Mouse (Mus musculus) embryonic facial prominence, embryonic 15.5 days (tissue): Measurements from ENCODE around the gene Traf3ip2. TPM values are rescaled to one million over a fixed set of nuclear protein-coding genes. Genes with fewer than 3 reads are reported as not detected.

ENCODE experiments used
- ATAC-seq: fragments of 200-750 bp; cut with Nextera tagmentation; 2 replicates; pipeline ENCODE4 v1.8.0; 2017; ENCODE audit warnings: low read depth, moderate TSS enrichment; ENCODE audit not compliant: insufficient number of reproducible peaks, low FRiP score, low TSS enrichment
- H3K27ac ChIP-seq: fragments of 300-500 bp; sonication (generic); replicated peaks from 2 replicates; pipeline ENCODE4 v1.5.1; 2015; ENCODE audit warnings: mild to moderate bottlenecking, inconsistent platforms
- H3K27me3 ChIP-seq: fragments of 300-500 bp; sonication (generic); 2 replicates; pipeline ENCODE4 v1.6.1; 2015; ENCODE audit warnings: inconsistent platforms
- H3K36me3 ChIP-seq: fragments of 300-500 bp; sonication (generic); 2 replicates; pipeline ENCODE4 v1.6.1; 2015; ENCODE audit warnings: mild to moderate bottlenecking, inconsistent platforms
- H3K4me1 ChIP-seq: fragments of 300-500 bp; sonication (generic); 2 replicates; pipeline ENCODE4 v1.6.1; 2015; ENCODE audit warnings: inconsistent platforms
- H3K4me2 ChIP-seq: fragments of 300-500 bp; sonication (generic); replicated peaks from 2 replicates; pipeline ENCODE4 v1.6.1; 2015; ENCODE audit warnings: mild to moderate bottlenecking, inconsistent platforms
- H3K4me3 ChIP-seq: fragments of 300-500 bp; sonication (generic); replicated peaks from 2 replicates; pipeline ENCODE4 v1.5.1; 2015; ENCODE audit warnings: mild to moderate bottlenecking, inconsistent platforms
- H3K9ac ChIP-seq: fragments of 300-500 bp; sonication (generic); 2 replicates; pipeline ENCODE4 v1.6.1; 2015; ENCODE audit warnings: inconsistent platforms
- H3K9me3 ChIP-seq: fragments of 300-500 bp; sonication (generic); replicated peaks from 2 replicates; pipeline ENCODE4 v1.6.1; 2016; ENCODE audit warnings: inconsistent platforms
- WGBS: fragments of 180-500 bp; shearing (Covaris S2); methylation state at CpG from one replicate; pipeline ENCODE4 v1.1.7; 2015; 5-methylcytosine and 5-hydroxymethylcytosine counted together
- polyA plus RNA-seq: library from polyadenylated mRNA; unstranded; fragments of >200 nt; fragmentation: Nextera tagmentation; extraction: Ambion mirVana; gene quantifications from 2 replicates; pipeline ENCODE4 v1.2.1, GENCODE M21; 2015

Gene Traf3ip2
- polyA plus RNA-seq, 1 experiment from 2014 or later = 22.2 TPM

GRCm38 (mm10) chr10:39600115-39600514 lies 12.6 kb upstream of the Traf3ip2 start:
- Histone ChIP-seq H3K36me3 (no peaks in the 10 kb centered on the region), H3K4me3 (no peak overlapping the region), H3K27me3 (no peaks in the 10 kb centered on the region), H3K4me1 (peaks cover 29% of the 10 kb centered on the region), H3K4me2 (no peak overlapping the region), H3K9ac (no peak overlapping the region), H3K9me3 (peaks cover 5% of the 10 kb centered on the region; the same call in 1 of the 2 replicates), H3K27ac (no peak overlapping the region)
- WGBS = 74% methylated on average over 1 of the region's 1 CpGs
- ATAC-seq = no peak

DNA sequence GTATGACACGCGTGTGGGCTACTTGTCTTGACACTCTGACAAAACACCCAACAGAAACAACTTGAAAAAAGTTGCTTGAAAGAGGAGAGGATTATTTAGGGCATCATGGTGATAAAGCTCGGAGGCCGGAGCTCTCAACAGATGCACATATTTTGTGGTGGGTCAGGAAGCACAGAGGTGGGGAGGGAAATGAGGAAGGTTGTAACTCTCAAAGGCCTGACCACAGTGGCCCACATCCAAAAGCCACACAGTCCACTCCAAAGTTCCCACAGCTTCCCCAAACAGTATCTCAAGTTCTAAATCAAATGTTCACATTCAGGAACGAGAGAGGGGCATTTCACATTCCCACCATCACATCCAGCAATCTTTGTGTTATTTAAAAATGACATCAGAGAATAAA lies 11.7 kb upstream of the Traf3ip2 start:
- H3K27me3 ChIP-seq = no peaks in the 10 kb centered on the region
- WGBS = 78% methylated on average over 5 of the region's 5 CpGs

DNA sequence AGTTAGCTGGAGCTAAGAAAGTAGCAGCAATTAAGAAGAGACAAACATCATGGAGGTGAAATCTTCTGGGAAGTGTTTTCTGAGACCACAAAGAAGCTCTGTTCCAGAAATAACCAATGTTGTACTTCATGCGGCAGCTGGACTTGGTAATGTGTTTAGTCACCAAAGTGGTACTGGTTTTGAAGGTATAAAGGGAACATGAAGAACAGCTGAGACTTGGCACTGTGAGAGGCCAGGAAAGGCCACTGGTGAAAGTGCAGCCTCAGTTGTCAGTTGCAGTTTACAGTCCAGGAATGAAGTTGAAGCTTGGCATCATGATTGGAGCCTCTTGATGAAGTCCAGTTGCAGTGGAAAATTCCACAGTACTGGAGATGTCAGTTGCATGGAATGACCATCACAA lies 6.3 kb upstream of the Traf3ip2 start:
- Histone ChIP-seq H3K4me3 (no peak overlapping the region), H3K4me1 (peaks cover 4% of the 10 kb centered on the region), H3K36me3 (no peaks in the 10 kb centered on the region), H3K9me3 (peaks cover 13% of the 10 kb centered on the region; the same call in 1 of the 2 replicates), H3K27ac (no peak overlapping the region), H3K9ac (no peak overlapping the region), H3K4me2 (no peak overlapping the region), H3K27me3 (no peaks in the 10 kb centered on the region)
- ATAC-seq = no peak
- 89% methylated on average over 1 of the region's 1 CpGs for WGBS

More for the DNA sequence above, 11.7 kb upstream of the Traf3ip2 start:
- no peaks in the 10 kb centered on the region for H3K36me3 ChIP-seq
- no peak for ATAC-seq
- no peak overlapping the region for H3K4me3 ChIP-seq
- H3K4me2 ChIP-seq = no peak overlapping the region
- no peak overlapping the region for H3K9ac ChIP-seq
- peaks cover 11% of the 10 kb centered on the region; the same call in 1 of the 2 replicates for H3K9me3 ChIP-seq
- no peak overlapping the region for H3K27ac ChIP-seq
- H3K4me1 ChIP-seq = peaks cover 19% of the 10 kb centered on the region

- H3K27ac ChIP-seq = peak overlapping the region; percentile 29; the same call in 1 of the 2 replicates
- no peak overlapping the region for H3K4me2 ChIP-seq
- H3K9me3 ChIP-seq = 0 out of 2 replicates have a peak, but pooled peaks cover under 1% of the 10 kb centered on the region
- no peaks in the 10 kb centered on the region for H3K36me3 ChIP-seq
- H3K4me1 ChIP-seq = peaks cover 47% of the 10 kb centered on the region
- no peaks in the 10 kb centered on the region for H3K27me3 ChIP-seq
- 40% methylated on average over 3 of the region's 3 CpGs for WGBS
- no peak overlapping the region for H3K9ac ChIP-seq
- no peak overlapping the region for H3K4me3 ChIP-seq
- no peak for ATAC-seq
These were observed 1.5 kb upstream of the Traf3ip2 start for GRCm38 (mm10) chr10:39611234-39611633.

DNA sequence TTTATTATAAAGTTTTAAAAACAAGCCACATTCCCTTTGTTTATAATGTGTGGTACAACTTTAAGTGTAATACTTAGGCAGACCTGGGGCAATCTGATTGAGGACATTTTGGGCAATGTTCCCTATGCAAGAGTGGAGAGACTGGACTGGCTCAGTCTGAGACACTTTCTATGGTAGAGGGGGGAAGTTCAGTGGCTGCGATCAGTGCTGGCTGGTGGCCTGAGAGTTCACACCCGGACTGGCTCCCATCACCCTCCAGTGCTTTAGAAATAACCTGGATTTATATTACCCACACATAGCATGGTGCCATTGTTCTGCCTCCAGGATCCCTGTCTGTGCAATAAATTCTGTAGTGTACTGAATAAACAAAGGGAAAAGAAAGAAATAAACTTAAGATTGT lies 603 bp upstream of the Traf3ip2 start:
- Histone ChIP-seq H3K4me3 (no peak overlapping the region), H3K36me3 (no peaks in the 10 kb centered on the region), H3K9me3 (no peaks in the 10 kb centered on the region), H3K4me1 (peaks cover 50% of the 10 kb centered on the region), H3K4me2 (no peak overlapping the region), H3K27ac (peak overlapping the region; percentile 97), H3K27me3 (no peaks in the 10 kb centered on the region), H3K9ac (no peak overlapping the region)
- no peak for ATAC-seq
- WGBS = 67% methylated on average over 2 of the region's 2 CpGs

DNA sequence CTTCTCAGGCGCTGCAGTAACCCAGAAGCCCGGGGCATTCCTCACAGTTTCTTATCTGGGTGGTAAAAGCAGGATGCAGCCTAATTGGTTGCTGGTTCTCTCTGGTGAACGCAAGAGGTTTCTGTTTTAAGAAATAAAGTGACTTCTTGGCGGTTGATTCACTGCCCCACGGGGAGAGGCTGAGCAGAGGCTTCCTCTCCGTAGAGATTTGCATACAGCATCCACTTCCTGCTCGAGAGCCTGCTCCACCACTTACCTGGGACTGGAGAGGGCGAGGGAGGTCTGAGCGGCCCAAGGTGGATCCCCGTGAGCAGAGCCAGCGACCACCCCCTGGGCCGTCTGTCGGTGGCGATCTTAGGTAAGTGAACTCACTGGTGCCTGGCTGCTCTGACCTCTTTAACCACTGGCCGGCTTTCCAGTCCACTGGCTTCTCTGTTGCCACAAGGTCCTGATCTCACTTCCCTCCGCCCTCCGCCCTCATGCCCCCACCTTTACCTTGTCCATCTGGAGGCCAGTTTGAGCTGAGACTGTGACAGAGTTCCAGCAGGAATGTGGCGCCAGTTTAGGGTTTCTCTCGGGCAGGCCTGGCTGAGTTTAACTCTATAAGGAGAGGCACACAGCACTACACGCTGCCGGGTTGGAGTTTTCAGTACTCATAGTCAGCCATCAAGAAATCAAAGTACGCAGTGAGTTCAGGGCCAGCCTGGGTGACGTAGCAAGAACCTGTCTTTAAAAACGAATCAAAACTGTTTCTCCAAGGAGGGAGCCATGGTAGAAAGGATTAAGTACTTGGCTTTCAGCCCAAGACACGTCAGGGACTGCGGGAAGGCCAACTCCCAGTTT lies 476 bp downstream of the Traf3ip2 start:
- H3K9ac ChIP-seq = peak overlapping the region; percentile 33
- peak; percentile 58; the same call in 1 of the 2 replicates for ATAC-seq
- no peaks in the 10 kb centered on the region for H3K27me3 ChIP-seq
- H3K4me2 ChIP-seq = peak overlapping the region; percentile 52
- H3K27ac ChIP-seq = peak overlapping the region; percentile 97
- H3K4me3 ChIP-seq = peak overlapping the region; percentile 44
- WGBS = 5% methylated on average over 26 of the region's 26 CpGs
- no peaks in the 10 kb centered on the region for H3K36me3 ChIP-seq
- peaks cover 50% of the 10 kb centered on the region for H3K4me1 ChIP-seq
- H3K9me3 ChIP-seq = no peaks in the 10 kb centered on the region

DNA sequence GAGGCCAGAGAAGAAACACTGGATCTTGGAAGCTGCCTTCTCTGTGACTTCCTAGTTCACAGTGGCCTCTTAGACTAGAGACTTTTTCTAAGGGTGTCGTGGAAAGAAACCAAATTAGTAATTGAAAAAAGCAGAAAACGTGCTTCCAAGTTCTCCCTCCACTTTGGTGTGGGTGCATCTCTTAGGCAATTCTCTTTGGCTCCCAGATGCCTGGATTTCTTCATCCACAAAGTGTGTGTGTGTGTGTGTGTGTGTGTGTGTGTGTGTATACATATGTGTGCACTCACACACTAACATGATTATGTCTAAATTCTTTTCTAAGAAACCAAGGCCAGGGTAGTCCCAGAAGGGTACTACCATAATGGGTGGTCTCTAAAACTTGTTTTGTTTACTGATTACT lies 1.2 kb downstream of the Traf3ip2 start:
- WGBS = 3% methylated on average over 2 of the region's 2 CpGs
- ATAC-seq = no peak
- Histone ChIP-seq H3K4me2 (peak overlapping the region; percentile 52), H3K27me3 (no peaks in the 10 kb centered on the region), H3K4me1 (peaks cover 50% of the 10 kb centered on the region), H3K9ac (no peak overlapping the region), H3K36me3 (no peaks in the 10 kb centered on the region), H3K9me3 (no peaks in the 10 kb centered on the region), H3K4me3 (peak overlapping the region; percentile 44), H3K27ac (peak overlapping the region; percentile 97)

GRCm38 (mm10) chr10:39614676-39615075 lies 1.9 kb downstream of the Traf3ip2 start:
- Histone ChIP-seq H3K36me3 (no peaks in the 10 kb centered on the region), H3K4me1 (peaks cover 50% of the 10 kb centered on the region), H3K27me3 (no peaks in the 10 kb centered on the region), H3K4me2 (peak overlapping the region; percentile 52), H3K9ac (no peak overlapping the region), H3K4me3 (peak overlapping the region; percentile 44; the same call in 1 of the 2 replicates), H3K9me3 (no peaks in the 10 kb centered on the region), H3K27ac (peak overlapping the region; percentile 97)
- ATAC-seq = peak; percentile 79
- WGBS = 10% methylated on average over 6 of the region's 6 CpGs

DNA sequence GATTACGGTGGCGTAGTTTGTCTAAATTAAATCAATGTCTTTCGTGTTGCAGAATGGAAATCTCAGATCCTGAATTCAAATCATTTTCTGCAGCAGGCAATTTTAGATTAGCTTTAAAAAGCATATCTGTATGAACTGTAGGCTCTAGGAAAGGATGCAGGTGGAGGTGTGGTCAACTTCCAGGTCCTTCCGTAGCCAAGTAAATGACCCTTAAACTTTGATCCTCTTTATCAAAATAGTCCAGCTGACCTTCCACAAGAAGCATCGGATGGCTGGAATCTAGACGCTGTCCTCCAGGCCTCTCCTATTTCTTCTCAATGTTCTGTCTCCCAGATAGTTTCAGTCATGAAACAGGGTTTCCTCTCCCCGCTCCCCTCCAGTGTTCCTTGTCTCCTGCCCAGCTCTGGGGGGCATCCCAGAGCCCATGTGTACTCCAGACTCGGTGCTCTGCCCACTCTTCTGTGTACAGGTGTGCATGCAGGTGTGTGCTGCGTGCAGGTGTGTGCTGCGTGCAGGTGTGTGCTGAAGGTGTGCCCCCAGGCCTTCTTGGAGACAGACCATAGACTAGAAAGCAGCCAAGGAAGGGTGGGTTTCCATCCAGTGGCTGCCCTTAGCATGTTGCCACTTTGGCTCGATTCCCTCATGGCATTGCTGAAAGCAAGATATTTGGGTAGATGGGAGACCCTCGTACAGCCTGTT lies 2.9 kb downstream of the Traf3ip2 start:
- no peak overlapping the region for H3K4me2 ChIP-seq
- WGBS = 83% methylated on average over 12 of the region's 12 CpGs
- H3K36me3 ChIP-seq = no peaks in the 10 kb centered on the region
- H3K27me3 ChIP-seq = no peaks in the 10 kb centered on the region
- no peak overlapping the region; the same call in 1 of the 2 replicates for H3K27ac ChIP-seq
- H3K9ac ChIP-seq = no peak overlapping the region
- H3K4me3 ChIP-seq = no peak overlapping the region
- no peaks in the 10 kb centered on the region for H3K9me3 ChIP-seq
- peaks cover 50% of the 10 kb centered on the region for H3K4me1 ChIP-seq
- no peak for ATAC-seq

GRCm38 (mm10) chr10:39616230-39616590 lies 3.5 kb downstream of the Traf3ip2 start:
- H3K27me3 ChIP-seq = no peaks in the 10 kb centered on the region
- H3K9me3 ChIP-seq = no peaks in the 10 kb centered on the region
- H3K9ac ChIP-seq = no peak overlapping the region
- peaks cover 48% of the 10 kb centered on the region for H3K4me1 ChIP-seq
- no peak overlapping the region for H3K4me2 ChIP-seq
- peaks cover 1% of the 10 kb centered on the region; the same call in 1 of the 2 replicates for H3K36me3 ChIP-seq
- no peak overlapping the region for H3K27ac ChIP-seq
- no peak overlapping the region for H3K4me3 ChIP-seq
- 77% methylated on average over 9 of the region's 9 CpGs for WGBS
- no peak for ATAC-seq

DNA sequence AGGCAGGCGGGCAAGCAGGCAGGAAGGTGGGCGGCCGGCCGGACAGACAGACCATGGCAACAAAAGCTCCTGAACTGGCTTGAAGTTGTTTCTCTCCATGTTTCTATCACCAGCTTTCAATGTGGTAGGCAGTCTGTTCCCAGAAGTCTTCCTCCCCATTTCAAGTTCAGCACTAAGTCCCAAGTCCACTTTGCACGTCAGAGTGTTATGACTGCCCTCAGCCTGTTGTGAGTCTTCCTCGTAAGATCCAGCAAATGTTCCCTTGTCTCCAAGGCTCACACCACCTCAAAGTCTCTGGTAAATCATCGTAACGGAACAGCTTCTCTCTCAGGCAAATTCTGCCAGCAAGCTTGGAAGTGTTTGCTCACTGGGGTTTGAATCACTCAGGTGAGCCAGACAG lies 3.9 kb downstream of the Traf3ip2 start:
- Histone ChIP-seq H3K27me3 (no peaks in the 10 kb centered on the region), H3K9ac (no peak overlapping the region), H3K27ac (no peak overlapping the region), H3K4me3 (no peak overlapping the region), H3K36me3 (peaks cover 6% of the 10 kb centered on the region; the same call in 1 of the 2 replicates), H3K9me3 (no peaks in the 10 kb centered on the region), H3K4me2 (no peak overlapping the region), H3K4me1 (peaks cover 44% of the 10 kb centered on the region)
- ATAC-seq = no peak
- WGBS = 84% methylated on average over 8 of the region's 8 CpGs
